Mouse (Mus musculus) cerebellum, postnatal 4 days (tissue): ENCODE results near the gene Ppargc1a.

ENCODE experiments used
- DNase-seq, 2 experiments: peaks; one replicate each; pipeline ENCODE4 v3.0.0; 2022; ENCODE audit warnings: low spot score in 2 of 2, mixed read lengths in 1 of 2

Ppargc1a gene

DNA sequence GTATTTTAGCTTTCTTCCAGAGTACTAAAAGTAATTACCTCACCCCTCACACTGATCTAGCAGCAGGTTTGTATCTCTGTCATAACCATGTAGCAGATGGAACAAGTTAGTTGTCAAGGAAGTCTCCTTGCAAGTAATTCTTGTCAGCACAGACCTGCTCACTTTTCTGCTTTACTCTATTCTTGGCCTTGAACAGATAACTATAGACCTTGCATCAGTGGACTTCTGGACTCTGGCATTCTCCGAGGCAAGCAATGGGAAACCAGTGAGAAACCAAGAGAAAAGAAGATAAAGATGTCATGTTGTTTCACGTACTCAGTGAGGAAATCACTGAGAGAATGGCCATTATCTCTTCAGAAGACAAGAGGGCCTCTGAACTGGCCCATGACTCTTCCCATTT, 152.1 kb downstream of the Ppargc1a start:
- no peak for DNase-seq

DNA sequence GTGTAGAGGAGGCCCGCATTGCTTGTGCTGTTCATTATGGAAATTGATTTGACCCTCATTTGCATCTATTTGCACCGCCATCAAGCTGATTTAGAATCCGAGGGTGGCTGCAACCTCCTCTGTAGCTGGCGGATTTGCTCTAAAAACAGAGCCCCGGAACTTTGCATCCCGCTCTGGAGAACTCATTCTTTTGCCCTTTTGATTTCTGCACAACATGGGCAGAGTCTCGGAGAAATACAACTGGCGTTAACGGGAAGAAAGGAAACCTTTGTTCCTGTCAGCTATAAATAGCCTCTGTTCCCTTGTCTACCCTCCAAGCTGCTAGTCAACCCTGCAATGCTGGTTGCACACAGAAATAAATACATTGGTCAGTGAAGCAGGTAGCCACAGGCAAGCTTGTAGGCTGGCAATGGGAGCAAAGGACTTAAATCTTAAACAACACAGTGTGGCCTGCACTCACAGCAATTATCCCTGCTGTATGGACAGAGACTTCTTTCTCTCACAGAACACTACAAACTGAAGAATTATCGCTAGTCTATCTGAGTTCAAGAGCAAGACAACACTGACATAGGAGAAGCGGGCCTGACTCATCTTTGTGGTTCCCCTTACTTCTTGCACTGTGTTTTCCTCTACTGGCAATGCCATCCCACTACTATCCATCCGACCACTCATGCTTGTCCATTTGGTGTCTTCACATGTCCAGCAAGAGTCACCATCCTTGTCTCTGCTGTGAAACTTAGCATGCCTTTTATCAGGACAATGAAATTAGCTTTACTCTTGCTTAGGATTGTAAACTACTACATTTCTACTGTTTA, 155.0 kb downstream of the Ppargc1a start:
- no peak for DNase-seq

DNA sequence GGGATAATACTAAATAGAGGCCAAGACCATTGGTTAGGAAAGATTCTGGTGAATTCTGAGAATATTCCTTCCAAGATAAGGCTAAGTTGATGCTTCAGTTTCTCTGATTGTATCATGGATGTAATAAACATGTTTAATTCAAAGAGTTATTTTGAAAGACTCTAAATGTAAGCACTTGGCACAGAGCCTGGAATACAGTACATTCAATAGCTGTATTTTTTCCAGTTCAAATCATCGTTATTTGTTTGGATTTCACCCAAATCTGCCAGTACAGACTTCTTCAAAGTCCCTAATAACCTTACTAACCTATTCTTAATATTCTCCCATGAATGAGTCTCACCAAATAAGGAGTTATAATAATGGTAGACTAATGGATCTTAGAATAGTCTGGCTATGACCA, 157.5 kb downstream of the Ppargc1a start:
- no peak for DNase-seq

DNA sequence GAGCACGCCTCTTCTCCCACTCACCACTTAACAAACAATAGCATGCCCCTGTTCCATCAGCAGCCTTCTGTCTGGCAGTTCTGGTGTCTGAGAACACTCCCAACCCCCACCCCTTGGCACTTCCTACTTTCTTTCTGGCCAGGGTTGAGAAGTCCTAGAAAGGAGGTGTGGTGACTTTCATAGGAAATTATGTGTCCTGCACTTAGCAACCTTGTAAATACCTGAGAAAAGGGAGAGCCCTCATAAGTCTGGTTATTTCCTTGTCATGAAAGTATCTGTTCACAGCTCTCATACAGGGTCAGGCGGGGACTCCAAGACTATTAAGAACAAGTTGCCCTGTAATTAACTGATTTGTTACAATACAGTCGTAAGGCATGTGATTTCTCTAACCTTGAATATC, 161.1 kb downstream of the Ppargc1a start:
- DNase-seq = no peak
